Mouse (Mus musculus) cerebellum, adult 9-11 months (tissue): ENCODE results near the gene Lin7c.

ENCODE experiments used
- DNase-seq: peaks from one replicate; pipeline ENCODE4 v3.0.0; 2022

Lin7c gene

GRCm38 (mm10) chr2:109942810-109943570 is 52.3 kb downstream of the Lin7c start:
- no peak for DNase-seq

GRCm38 (mm10) chr2:109944995-109945394 is 54.3 kb downstream of the Lin7c start:
- no peak for DNase-seq

DNA sequence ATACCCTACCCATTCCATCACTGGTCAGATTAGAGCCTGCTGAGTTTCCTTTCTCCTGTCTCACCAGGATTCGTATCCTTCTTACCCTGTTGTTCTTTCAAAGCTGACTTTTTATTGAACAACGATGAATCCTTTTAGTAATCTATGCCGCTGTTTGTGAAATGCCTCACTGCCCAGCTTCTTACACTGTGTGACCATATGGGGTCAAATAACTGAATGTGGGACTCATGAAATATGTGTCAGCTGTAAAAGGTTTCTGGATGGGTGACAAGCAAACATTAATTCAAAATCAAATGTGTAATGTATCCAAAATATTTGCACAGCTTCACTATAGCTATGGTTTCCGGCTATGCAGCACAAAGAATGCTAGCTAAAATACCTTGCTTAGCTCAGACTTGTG is 54.9 kb downstream of the Lin7c start:
- DNase-seq: no peak

DNA sequence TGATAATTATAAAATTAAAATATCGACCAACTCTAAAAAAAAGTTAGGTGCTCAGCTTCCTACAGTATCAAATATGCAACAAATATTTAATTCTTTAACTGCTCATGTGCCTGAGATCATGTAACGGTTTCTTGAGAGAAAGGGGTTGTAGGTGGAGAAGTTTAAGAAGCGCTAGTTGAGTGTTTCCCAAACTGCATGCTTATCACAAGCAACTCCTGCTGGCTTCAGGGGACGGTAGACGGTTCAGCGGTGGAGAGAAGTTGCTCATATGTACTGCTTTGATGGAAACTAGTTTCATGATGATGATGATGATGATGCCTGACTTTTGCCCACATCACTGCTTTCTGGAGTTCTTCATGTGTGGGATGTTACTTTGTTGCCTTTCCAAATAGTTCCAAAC is 55.8 kb downstream of the Lin7c start:
- DNase-seq: no peak

DNA sequence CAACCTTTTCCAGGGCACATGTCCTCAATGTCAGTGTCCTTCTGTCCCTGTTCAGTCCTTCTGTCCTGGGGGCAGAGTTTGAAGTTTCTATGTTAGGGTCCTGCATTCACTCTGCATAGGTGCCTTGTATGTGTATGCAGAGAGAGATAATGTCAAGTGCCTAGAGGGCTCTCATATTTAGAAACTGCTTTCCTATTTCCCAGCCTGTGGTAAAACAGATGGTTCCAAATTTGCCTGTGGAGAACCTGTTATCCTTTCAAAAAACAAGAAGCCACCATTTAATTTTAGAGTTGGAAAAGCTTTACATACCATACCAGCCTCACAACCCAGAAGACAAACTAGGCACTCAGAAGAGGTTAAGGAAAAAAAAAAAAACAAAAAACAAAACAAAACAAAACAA is 58.9 kb downstream of the Lin7c start:
- no peak for DNase-seq

GRCm38 (mm10) chr2:109950311-109950710 is 59.7 kb downstream of the Lin7c start:
- no peak for DNase-seq
